Mouse (Mus musculus) common myeloid progenitor, adult 5-6 weeks (primary cell): ENCODE measurements around the gene Cga. TPM values are rescaled to one million over a fixed set of nuclear protein-coding genes. Genes with fewer than 3 reads are reported as not detected.
A peak's percentile ranks its signal among the peaks of the same experiment; 100 is the strongest.
"Not testable (repeated sequence)": the region's sequence is repeated elsewhere in the genome, so short reads cannot be mapped to it uniquely, and the experiment has no call there.

Source experiments
- ATAC-seq: replicated peaks from 2 replicates; pipeline ENCODE4 v1.8.0; 2016; ENCODE audit warnings: low read depth, mild to moderate bottlenecking, moderate TSS enrichment, inconsistent platforms; ENCODE audit not compliant: poor library complexity, severe bottlenecking
- total RNA-seq: library from RNA; stranded (forward); fragments of 200-1000, 187-1606 nt; gene quantifications from 2 replicates; pipeline ENCODE4 v1.2.3, GENCODE M21; 2017

Cga gene
- total RNA-seq, 1 experiment from 2014 or later: not detected

- ATAC-seq: no peak
Observed at GRCm38 (mm10) chr4:34889101-34889811, 4.3 kb upstream of the Cga start.

DNA sequence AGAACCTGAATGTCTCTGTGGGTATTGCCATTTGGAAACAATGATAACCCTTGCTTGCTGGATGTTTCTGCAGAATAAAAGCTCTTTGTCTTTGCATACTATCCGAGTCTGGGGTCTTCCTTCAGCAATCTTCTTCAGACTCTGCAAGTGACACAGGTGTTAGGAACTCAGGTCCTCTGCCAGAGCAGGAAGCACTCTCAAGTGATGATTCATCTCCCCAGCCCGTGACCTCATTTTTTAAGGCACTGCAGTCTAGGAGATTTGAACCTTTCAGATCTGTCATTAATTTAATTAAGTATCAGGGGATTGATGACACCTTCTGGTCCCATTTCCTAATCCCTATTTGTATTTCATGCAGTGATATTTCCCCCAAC, 3.8 kb upstream of the Cga start:
- no peak for ATAC-seq

GRCm38 (mm10) chr4:34898497-34898896, 4.9 kb downstream of the Cga start:
- ATAC-seq: no peak

GRCm38 (mm10) chr4:34899322-34899721, 5.7 kb downstream of the Cga start:
- no peak for ATAC-seq

- ATAC-seq: no peak
Observed at GRCm38 (mm10) chr4:34900155-34900554, 6.6 kb downstream of the Cga start.

GRCm38 (mm10) chr4:34901166-34901565, 7.6 kb downstream of the Cga start:
- no peak for ATAC-seq

- ATAC-seq: not testable (repeated sequence)
Observed at GRCm38 (mm10) chr4:34901582-34901981, 8.0 kb downstream of the Cga start.

DNA sequence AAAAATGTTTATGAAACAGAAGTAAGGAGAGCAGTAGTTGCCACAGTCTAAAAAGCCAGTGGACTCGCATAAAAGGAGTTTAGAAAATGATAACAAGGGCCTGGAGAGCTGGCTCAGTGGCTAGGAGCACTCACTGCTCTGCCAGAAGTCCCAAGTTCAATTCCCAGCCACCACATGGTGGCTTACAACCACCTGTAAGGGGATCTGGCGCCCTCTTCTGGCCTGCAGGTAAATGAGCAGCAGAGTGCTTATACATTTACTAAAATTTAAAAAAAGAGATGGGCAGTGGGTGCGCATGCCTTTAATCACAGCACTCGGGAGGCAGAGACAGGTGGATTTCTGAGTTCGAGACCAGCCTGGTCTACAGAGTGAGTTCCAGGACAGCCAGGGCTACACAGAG, 11.8 kb downstream of the Cga start:
- ATAC-seq: 0 out of 2 replicates have a peak, but pooled peaks have one; percentile 56

GRCm38 (mm10) chr4:34906151-34906550, 12.6 kb downstream of the Cga start:
- ATAC-seq: no peak

DNA sequence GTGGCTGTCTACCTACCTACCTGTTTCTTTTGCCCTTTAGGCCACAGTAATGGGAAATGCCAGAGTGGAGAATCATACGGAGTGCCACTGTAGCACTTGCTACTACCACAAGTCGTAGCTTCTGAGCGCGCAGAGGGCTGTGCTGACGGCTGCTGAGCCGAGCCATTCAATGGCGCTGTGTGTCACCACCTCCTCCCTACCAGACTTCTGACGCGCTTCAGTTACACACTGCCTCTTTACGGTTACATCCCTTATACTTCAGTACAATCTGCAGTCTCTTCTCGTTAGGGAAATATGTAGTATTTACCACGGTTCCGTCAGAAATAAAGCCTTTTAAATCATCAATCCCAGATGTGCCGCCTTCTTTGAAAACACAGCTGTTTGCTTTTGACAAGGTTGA, 13.4 kb downstream of the Cga start:
- no peak for ATAC-seq

GRCm38 (mm10) chr4:34908127-34908526, 14.5 kb downstream of the Cga start:
- no peak for ATAC-seq

GRCm38 (mm10) chr4:34911401-34911800, 17.8 kb downstream of the Cga start:
- no peak for ATAC-seq

DNA sequence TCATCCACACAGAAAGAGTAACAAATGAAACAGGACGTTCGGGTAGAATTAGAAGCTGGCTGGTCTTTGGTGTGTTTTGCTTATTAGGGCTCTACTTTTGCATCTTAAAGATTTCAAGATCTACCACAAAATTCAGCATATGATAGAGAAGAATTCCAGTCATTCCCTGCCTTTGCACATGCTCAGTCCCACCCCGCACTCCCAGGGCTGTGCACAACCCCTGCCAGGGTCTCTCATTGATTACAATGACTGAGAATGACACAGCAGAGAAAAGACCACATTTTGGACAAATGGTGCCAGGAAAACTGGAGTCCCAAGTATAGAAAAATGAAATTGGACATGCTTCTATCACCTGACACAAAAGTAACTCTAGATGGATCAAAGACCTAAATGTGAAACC, 18.6 kb downstream of the Cga start:
- ATAC-seq: no peak

DNA sequence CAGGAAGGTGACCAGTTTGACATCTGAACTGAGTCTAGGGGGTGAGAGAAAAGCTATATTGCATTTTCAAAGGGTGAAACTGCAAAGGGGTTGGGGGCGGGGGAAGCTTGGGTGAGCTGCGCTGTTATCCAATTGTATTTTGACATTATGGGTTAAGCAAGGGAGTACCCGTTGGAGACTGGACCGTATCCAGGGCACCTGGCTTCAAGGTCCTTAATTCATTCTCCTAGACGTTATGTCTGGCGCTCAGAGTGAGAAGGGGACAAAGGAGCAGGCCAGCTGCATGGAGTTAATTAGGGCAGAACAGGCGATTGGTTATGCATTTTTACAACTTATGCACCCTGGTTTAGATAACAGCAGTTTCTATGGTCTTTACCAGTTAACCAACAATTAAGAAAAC, 23.8 kb downstream of the Cga start:
- ATAC-seq: no peak

DNA sequence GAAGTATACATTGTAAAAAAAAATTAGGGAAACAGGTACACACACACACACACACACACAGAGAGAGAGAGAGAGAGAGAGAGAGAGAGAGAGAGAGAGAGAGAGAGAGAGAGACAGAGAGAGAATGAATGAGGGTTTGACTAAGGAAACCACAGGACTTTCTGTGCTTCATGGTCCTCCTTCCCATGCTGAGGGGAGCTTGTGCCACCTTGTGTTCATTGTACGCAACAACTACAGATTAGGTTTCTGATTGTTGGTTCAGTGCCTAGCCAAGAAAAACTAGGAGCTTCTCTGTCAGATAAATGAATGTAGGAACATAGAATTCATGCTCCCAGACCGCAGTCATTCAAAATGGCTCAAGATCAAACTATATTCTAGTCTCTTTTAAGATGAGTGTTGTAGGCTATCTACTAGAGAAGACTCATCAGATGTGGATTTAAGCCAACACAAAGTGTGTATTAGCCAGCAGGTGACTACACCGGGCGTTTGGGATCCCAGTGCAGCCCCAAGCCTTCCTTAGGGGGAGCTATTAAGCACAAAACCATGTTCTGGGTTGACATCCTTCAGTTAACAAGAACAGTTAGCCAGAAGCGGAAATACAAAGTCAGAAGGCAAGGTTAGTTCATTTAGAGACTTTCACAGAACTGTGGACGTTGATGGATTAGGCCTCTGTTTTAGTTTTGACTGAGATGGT, 28.7 kb downstream of the Cga start:
- ATAC-seq: peak; percentile 98

DNA sequence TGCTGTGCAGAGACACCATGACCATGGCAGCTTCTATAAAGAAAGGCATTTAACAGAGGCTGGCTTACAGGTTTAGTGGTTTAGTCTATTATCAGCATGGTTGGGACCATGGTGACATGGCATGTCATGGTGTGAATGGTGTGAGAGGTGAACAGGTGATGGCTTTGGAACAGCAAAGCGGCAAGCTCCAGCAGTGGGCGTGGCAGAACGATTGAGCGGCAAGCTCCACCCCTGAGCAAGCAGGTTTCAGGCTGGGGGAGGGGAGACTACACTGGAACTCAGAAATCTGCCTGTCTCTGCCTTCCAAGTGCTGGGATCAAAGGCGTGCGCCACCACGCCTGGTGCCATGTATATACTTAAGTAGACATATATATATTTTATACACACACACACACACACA, 34.8 kb downstream of the Cga start:
- ATAC-seq: not testable (repeated sequence)

DNA sequence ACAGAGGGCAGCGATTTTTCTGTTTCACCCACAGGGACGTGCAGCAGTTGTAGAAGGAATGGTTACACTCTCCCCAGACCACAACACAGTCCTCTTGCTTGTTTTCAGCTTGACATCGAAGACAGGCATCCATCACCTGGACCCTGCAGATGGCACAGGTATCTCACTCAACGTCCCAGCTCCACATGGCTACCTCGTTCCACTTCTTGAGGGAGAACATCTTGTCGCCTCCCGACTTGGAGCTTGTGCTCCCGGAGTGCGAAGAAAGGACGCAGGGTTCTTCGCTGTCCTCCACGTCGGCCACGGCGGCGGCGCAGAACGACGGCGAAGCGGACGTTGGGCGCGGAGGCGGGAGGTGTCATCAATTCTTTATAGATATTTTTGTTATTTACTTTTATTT, 47.5 kb downstream of the Cga start:
- no peak for ATAC-seq

GRCm38 (mm10) chr4:34947181-34947580, 53.6 kb downstream of the Cga start:
- ATAC-seq: 0 out of 2 replicates have a peak, but pooled peaks have one; percentile 50

GRCm38 (mm10) chr4:34953716-34954115, 60.1 kb downstream of the Cga start:
- ATAC-seq: no peak
